Mouse (Mus musculus): Measurements from ENCODE around the gene Lrp1. TPM values are rescaled to one million over a fixed set of nuclear protein-coding genes. Genes with fewer than 3 reads are reported as not detected.

The Lrp1 gene
- polyA plus RNA-seq, 1 experiment from 2014 or later, result 109 TPM

DNA sequence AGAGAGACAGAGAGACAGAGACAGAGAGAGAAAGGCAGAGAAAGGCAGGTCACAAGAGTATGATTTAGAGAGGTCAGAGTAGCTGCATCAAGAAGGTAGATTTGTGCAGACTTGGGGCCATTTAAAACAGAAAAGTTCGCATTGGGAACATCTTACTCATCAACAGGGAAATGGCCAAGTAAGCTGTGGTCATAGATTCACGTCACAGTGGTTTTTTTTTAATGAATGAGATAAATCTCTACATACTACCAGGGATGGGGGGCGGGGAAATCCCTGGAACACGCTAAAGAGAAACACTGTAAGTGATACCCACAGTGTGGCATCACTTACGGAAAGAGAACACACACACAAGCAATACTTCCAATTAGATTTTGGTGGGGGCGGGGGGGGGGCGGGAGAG, 13.9 kb downstream of the Lrp1 start:
- H3K4me1 ChIP-seq (ENCODE audit: control insufficient read depth, insufficient read depth, low read depth, low read length), result no peaks in the 10 kb centered on the region
- peaks cover 60% of the 10 kb centered on the region for H3K36me3 ChIP-seq (ENCODE audit: control insufficient read depth, insufficient read depth, low read length)
- H3K4me2 ChIP-seq (ENCODE audit: low read length), result no peak overlapping the region
- H3K9me3 ChIP-seq (ENCODE audit: control insufficient read depth, low read length), result no peaks in the 10 kb centered on the region
- H3K4me3 ChIP-seq (ENCODE audit: low read length), result no peak overlapping the region
- ATAC-seq, result no peak
- WGBS, result 93% methylated on average over 7 of the region's 7 CpGs
- no peak overlapping the region for H3K9ac ChIP-seq (ENCODE audit: low read depth, low read length)
- H3K27ac ChIP-seq (ENCODE audit: low read depth, low read length), result no peak overlapping the region
- H3K27me3 ChIP-seq (replicated peaks; ENCODE audit: control insufficient read depth, insufficient read depth, low read length), result no peaks in the 10 kb centered on the region

DNA sequence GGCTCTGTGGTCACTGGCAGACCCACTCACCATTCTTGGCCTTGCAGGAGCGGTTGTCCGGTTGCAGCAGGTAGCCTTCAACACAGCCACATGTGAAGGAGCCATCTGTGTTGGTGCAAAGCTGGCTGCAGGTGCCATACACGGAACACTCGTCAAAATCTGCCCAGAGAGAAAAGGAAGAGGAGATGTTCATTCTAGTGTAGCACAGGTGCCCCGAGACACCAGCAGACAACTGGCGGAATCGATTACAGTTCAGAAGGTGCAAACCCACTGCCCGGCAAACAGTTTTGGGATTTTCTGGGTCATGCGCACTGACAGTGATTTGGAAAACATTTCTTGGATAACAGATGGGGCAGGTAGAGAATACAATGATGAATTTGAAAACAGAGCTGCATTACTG, 15.2 kb downstream of the Lrp1 start:
- Histone ChIP-seq H3K4me3 (ENCODE audit: low read length) (no peak overlapping the region), H3K4me2 (ENCODE audit: low read length) (no peak overlapping the region), H3K9ac (ENCODE audit: low read depth, low read length) (no peak overlapping the region), H3K36me3 (ENCODE audit: control insufficient read depth, insufficient read depth, low read length) (peaks cover 58% of the 10 kb centered on the region), H3K27ac (ENCODE audit: low read depth, low read length) (no peak overlapping the region), H3K4me1 (ENCODE audit: control insufficient read depth, insufficient read depth, low read depth, low read length) (no peaks in the 10 kb centered on the region), H3K9me3 (ENCODE audit: control insufficient read depth, low read length) (no peaks in the 10 kb centered on the region), H3K27me3 (replicated peaks; ENCODE audit: control insufficient read depth, insufficient read depth, low read length) (no peaks in the 10 kb centered on the region)
- WGBS, result 97% methylated on average over 9 of the region's 9 CpGs
- no peak for ATAC-seq

DNA sequence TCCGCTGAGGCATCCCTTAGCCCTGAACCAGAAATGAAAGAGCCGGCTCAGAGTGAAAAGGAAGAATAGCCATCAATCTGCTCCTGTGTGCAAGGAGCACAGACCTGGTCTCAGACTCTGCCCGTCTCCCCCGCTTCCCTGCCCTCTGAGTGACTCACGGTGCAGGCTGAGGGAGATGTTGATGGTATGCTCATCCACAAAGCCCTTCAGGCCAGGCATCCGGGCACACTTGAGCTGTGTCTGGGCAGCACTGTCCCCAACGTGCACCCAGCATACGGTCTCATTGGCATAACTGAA, 15.7 kb downstream of the Lrp1 start:
- no peak for ATAC-seq
- WGBS, result 84% methylated on average over 8 of the region's 8 CpGs
- Histone ChIP-seq H3K27ac (ENCODE audit: low read depth, low read length) (no peak overlapping the region), H3K27me3 (replicated peaks; ENCODE audit: control insufficient read depth, insufficient read depth, low read length) (no peaks in the 10 kb centered on the region), H3K4me1 (ENCODE audit: control insufficient read depth, insufficient read depth, low read depth, low read length) (no peaks in the 10 kb centered on the region), H3K4me3 (ENCODE audit: low read length) (no peak overlapping the region), H3K36me3 (ENCODE audit: control insufficient read depth, insufficient read depth, low read length) (peaks cover 52% of the 10 kb centered on the region), H3K4me2 (ENCODE audit: low read length) (no peak overlapping the region), H3K9me3 (ENCODE audit: control insufficient read depth, low read length) (no peaks in the 10 kb centered on the region), H3K9ac (ENCODE audit: low read depth, low read length) (no peak overlapping the region)

DNA sequence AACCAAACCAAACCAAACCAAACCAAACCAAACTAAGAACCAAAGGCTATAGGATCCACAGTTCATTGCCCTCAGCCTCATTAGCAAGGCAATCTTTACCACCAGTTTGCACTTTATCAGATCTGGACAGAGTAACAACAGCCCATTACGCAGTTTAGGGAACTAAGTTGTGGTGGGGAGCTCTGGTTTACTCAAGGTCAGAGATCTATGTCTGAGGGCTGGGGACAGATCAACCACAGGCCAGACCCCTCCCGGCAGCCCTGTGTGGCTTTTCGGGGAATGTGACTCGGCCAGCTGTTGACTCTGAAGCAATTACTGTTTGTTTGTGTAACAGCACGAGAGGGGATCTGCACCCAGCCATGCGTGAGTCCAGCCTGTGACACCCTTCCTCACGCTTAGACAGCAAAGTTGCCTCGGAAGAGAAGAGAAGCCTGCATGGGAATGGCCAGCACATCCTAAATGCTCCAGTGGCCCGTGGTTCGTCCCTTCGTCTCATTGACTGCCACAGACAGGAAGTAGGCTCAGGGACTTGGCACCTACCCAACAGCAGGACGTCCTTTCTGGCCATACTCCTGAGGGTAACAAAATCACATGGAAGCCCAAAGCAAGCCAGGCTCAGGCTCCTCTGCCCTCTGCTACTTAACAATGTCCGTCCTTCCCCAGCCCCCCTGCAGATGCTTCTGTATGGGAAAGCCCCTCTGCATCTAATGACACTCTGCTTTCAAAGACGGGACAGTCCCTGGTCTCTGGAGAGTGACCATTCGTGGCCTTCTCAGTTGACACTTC, 16.3 kb downstream of the Lrp1 start:
- 65% methylated on average over 15 of the region's 15 CpGs for WGBS
- Histone ChIP-seq H3K27ac (ENCODE audit: low read depth, low read length) (peak overlapping the region; percentile 41; the same call in 1 of the 2 replicates), H3K4me2 (ENCODE audit: low read length) (no peak overlapping the region), H3K36me3 (ENCODE audit: control insufficient read depth, insufficient read depth, low read length) (peaks cover 49% of the 10 kb centered on the region), H3K4me1 (ENCODE audit: control insufficient read depth, insufficient read depth, low read depth, low read length) (0 out of 2 replicates have a peak, but pooled peaks cover 1% of the 10 kb centered on the region), H3K4me3 (ENCODE audit: low read length) (no peak overlapping the region), H3K27me3 (replicated peaks; ENCODE audit: control insufficient read depth, insufficient read depth, low read length) (no peaks in the 10 kb centered on the region), H3K9me3 (ENCODE audit: control insufficient read depth, low read length) (no peaks in the 10 kb centered on the region), H3K9ac (ENCODE audit: low read depth, low read length) (no peak overlapping the region)
- peak; percentile 29; the same call in 1 of the 2 replicates for ATAC-seq

DNA sequence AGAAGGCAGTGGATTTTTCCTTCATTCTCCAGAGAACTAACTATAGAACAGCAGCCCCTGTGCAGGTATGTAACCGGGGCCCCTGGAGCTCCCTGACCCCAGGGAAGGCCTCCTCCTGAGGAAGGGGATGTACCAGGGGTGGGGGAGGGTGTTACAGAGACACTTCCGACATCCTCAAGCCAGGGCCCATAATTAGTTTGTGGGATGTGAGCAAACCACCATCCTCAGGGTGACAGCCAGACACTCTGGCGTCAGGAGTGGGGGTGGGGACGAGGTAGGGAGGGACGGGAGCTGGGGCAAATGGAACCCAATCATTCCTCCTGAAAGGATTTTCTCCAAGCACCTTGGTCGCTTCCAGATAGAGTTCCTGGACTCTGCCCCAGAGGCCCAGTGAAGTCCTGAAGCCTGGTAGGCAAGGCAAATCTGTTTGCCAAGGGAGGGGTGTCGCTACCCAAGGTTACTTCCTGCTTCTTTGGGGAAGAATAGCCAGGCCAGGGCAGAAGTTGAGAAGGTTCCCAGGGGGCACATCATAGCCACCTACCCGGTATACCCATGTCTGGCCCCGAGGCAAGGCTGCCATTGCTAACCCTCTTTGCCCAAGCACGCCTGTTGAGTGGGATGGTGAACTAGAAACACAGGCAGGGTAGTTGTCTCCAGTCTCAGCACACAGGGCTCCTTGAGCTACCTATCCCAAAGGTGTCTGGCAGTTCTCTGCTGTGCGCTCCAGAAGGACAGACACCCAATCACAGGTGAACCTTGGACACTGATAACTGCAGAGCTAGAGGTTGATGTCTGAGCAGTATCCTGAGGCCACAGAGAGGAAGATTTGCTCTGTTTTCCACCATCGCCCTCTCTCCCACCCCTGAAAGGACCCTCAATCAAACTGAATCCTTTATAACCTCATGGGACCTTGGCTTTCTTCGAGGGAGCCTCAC, 17.2 kb downstream of the Lrp1 start:
- no peaks in the 10 kb centered on the region for H3K9me3 ChIP-seq (ENCODE audit: control insufficient read depth, low read length)
- no peak overlapping the region for H3K27ac ChIP-seq (ENCODE audit: low read depth, low read length)
- no peak overlapping the region for H3K4me3 ChIP-seq (ENCODE audit: low read length)
- H3K36me3 ChIP-seq (ENCODE audit: control insufficient read depth, insufficient read depth, low read length), result peaks cover 46% of the 10 kb centered on the region
- WGBS, result 80% methylated on average over 13 of the region's 13 CpGs
- 0 out of 2 replicates have a peak, but pooled peaks cover 4% of the 10 kb centered on the region for H3K4me1 ChIP-seq (ENCODE audit: control insufficient read depth, insufficient read depth, low read depth, low read length)
- ATAC-seq, result no peak
- H3K9ac ChIP-seq (ENCODE audit: low read depth, low read length), result no peak overlapping the region
- H3K4me2 ChIP-seq (ENCODE audit: low read length), result no peak overlapping the region
- H3K27me3 ChIP-seq (replicated peaks; ENCODE audit: control insufficient read depth, insufficient read depth, low read length), result no peaks in the 10 kb centered on the region

DNA sequence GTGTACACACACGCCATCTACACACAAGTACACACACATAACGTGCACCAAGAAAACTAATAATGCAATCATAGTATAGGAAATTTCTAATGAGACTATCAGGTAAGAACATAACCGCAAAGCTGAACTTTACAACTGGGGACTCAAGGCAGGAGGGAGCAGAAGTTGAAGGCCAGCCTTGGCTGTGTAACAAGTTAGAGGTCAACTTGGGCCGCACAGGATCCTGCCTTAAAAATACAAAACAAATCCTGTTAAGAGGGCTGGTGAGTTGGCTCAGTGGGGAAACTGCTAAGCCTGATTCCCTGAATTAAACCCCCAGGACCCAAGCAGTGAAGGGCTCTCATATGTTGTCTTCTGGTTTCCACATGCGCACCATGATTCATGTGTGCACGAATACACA, 18.8 kb downstream of the Lrp1 start:
- Histone ChIP-seq H3K9me3 (ENCODE audit: control insufficient read depth, low read length) (no peaks in the 10 kb centered on the region), H3K4me3 (ENCODE audit: low read length) (no peak overlapping the region), H3K27me3 (replicated peaks; ENCODE audit: control insufficient read depth, insufficient read depth, low read length) (no peaks in the 10 kb centered on the region), H3K27ac (ENCODE audit: low read depth, low read length) (no peak overlapping the region), H3K4me1 (ENCODE audit: control insufficient read depth, insufficient read depth, low read depth, low read length) (peaks cover 10% of the 10 kb centered on the region; the same call in 1 of the 2 replicates), H3K4me2 (ENCODE audit: low read length) (no peak overlapping the region), H3K36me3 (ENCODE audit: control insufficient read depth, insufficient read depth, low read length) (peaks cover 43% of the 10 kb centered on the region), H3K9ac (ENCODE audit: low read depth, low read length) (no peak overlapping the region)
- WGBS, result 95% methylated on average over 6 of the region's 6 CpGs
- ATAC-seq, result no peak

DNA sequence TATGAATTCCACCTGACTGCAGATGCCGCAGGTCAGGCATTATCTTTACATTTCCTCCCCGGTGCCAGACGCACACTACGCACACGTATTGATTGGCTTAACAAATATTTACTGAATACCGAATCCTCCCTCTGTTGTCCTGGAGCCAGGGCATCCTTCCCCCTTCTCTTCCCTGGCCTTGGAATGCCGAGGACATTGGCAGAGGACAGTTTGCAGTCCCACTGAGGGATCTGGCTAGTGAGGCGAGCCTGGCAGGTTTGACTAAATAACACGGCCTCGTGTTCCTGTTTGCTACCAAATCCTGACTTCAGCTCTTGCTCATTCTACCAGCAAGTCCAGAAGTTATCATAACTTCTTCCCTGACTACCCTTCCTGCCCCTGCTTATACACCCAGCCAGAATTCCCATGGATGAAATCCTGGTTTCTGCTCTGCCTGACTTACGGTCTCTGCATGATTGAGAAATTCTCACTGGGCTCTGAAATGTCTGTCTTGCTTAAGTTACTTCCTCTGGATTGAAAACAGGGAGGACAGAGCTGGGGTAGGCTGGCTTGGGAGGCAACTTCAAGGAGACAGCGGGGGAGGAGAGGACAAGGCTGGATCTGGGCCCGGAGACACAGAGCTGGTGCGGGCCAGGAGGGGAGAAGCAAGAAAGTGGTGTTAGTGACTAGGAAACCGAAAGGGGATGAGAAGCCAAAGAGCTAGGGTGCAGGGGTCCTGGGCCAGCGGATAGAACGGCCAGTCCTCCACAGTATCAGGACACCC, 21.0 kb downstream of the Lrp1 start:
- H3K4me3 ChIP-seq (ENCODE audit: low read length), result no peak overlapping the region
- peak overlapping the region; percentile 18 for H3K27ac ChIP-seq (ENCODE audit: low read depth, low read length)
- H3K4me2 ChIP-seq (ENCODE audit: low read length), result no peak overlapping the region
- no peaks in the 10 kb centered on the region for H3K27me3 ChIP-seq (replicated peaks; ENCODE audit: control insufficient read depth, insufficient read depth, low read length)
- H3K9me3 ChIP-seq (ENCODE audit: control insufficient read depth, low read length), result no peaks in the 10 kb centered on the region
- ATAC-seq, result peak; percentile 51; the same call in 1 of the 2 replicates
- H3K4me1 ChIP-seq (ENCODE audit: control insufficient read depth, insufficient read depth, low read depth, low read length), result peaks cover 19% of the 10 kb centered on the region
- 71% methylated on average over 17 of the region's 17 CpGs for WGBS
- H3K9ac ChIP-seq (ENCODE audit: low read depth, low read length), result no peak overlapping the region
- H3K36me3 ChIP-seq (ENCODE audit: control insufficient read depth, insufficient read depth, low read length), result peaks cover 37% of the 10 kb centered on the region

DNA sequence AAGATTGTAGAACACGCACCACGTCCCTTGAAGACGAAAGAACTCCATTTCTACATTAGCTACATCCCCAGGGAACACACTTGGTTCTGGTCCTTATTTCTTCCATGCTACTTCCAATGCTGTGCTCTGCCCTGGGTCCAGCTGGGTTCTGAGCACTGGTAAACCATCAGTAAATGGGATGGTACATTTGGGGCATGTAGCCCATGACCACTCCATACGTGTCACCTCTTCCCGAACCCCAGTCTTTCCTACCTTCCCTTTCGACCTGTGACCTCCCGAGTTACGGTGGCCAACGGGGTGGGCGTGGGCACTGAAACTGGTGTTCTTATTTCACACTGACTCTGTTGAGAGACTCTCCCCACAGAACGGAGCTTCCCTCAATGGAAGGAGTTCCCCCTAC, 21.7 kb downstream of the Lrp1 start:
- Histone ChIP-seq H3K4me2 (ENCODE audit: low read length) (no peak overlapping the region), H3K27me3 (replicated peaks; ENCODE audit: control insufficient read depth, insufficient read depth, low read length) (no peaks in the 10 kb centered on the region), H3K36me3 (ENCODE audit: control insufficient read depth, insufficient read depth, low read length) (peaks cover 37% of the 10 kb centered on the region), H3K4me3 (ENCODE audit: low read length) (no peak overlapping the region), H3K27ac (ENCODE audit: low read depth, low read length) (no peak overlapping the region), H3K4me1 (ENCODE audit: control insufficient read depth, insufficient read depth, low read depth, low read length) (peaks cover 19% of the 10 kb centered on the region), H3K9ac (ENCODE audit: low read depth, low read length) (no peak overlapping the region), H3K9me3 (ENCODE audit: control insufficient read depth, low read length) (no peaks in the 10 kb centered on the region)
- 88% methylated on average over 11 of the region's 11 CpGs for WGBS
- no peak for ATAC-seq

DNA sequence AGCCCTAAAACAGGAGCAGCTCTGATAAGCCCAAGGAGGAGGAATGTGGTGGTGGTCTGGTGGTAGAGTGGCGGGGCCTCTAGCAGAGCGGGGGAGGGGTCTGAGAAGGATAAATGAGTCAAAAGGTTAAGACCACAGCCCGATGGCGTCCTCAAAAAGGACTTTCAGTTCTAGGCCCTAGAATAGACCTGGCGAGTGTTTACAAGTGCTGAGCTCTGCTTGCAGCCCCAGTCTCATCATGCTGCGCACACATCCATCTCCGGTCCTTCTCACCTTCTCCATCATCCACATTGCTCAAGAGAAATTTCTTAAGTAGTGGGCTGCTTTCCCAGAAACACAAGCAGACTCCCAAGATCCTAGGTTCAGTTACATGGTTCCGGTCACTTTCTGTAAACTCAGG, 22.3 kb downstream of the Lrp1 start:
- Histone ChIP-seq H3K27ac (ENCODE audit: low read depth, low read length) (no peak overlapping the region), H3K9me3 (ENCODE audit: control insufficient read depth, low read length) (no peaks in the 10 kb centered on the region), H3K9ac (ENCODE audit: low read depth, low read length) (no peak overlapping the region), H3K4me1 (ENCODE audit: control insufficient read depth, insufficient read depth, low read depth, low read length) (peaks cover 19% of the 10 kb centered on the region), H3K4me2 (ENCODE audit: low read length) (no peak overlapping the region), H3K27me3 (replicated peaks; ENCODE audit: control insufficient read depth, insufficient read depth, low read length) (no peaks in the 10 kb centered on the region), H3K4me3 (ENCODE audit: low read length) (no peak overlapping the region), H3K36me3 (ENCODE audit: control insufficient read depth, insufficient read depth, low read length) (peaks cover 38% of the 10 kb centered on the region)
- ATAC-seq, result no peak
- 65% methylated on average over 8 of the region's 8 CpGs for WGBS

Data from hindbrain, embryonic 16.5 days (tissue).